Mouse (Mus musculus) liver, postnatal 0 days (tissue): ENCODE measurements at regions not wholly inside any gene's neighbourhood (a gene's known extent, or its start where the extent isn't known, plus 50 kb on each side); places are given as distances from the start of the nearest gene placed in this dataset.

Experiments used
- CTCF ChIP-seq: sonication (generic); IDR thresholded peaks from 2 replicates; pipeline ENCODE4 v1.5.1; 2016; ENCODE audit warnings: antibody characterized with exemption, low read depth
- EP300 ChIP-seq: IDR thresholded peaks from 2 replicates; pipeline ENCODE4 v1.6.1; 2016; ENCODE audit warnings: antibody characterized with exemption, low read depth, mild to moderate bottlenecking

GRCm38 (mm10) chr8:116116625-116117024 lies 388.1 kb upstream of the Dynlrb2 start:
- TF ChIP-seq CTCF = no peak
- TF ChIP-seq EP300 = no peak
